Mouse (Mus musculus) erythroblast, embryonic 14.5 days (primary cell): ENCODE data around the gene Fam117a.

Experiments used
- GATA1 ChIP-seq: IDR thresholded peaks from 2 replicates; pipeline ENCODE4 v1.6.1; 2012; ENCODE audit warnings: low read length, inconsistent platforms, mixed read lengths
- TAL1 ChIP-seq: IDR thresholded peaks from 3 replicates; pipeline ENCODE4 v1.6.1; 2012; ENCODE audit warnings: low read length, inconsistent platforms, mixed read lengths

- TF ChIP-seq TAL1, result no peak
- no peak for TF ChIP-seq GATA1
These were observed 8.2 kb upstream of the Fam117a start for GRCm38 (mm10) chr11:95328629-95329028.
